Mouse (Mus musculus) CD8-positive naive resting alpha-beta T cell, adult 2 months (primary cell): ENCODE data around the gene Hist2h2aa2.
"Not testable (repeated sequence)": the region's sequence is repeated elsewhere in the genome, so short reads cannot be mapped to it uniquely, and the experiment has no call there.

ENCODE experiments used
- DNase-seq, 2 experiments: peaks; one replicate each; pipeline ENCODE4 v3.0.0; 2022; ENCODE audit warnings: low read depth in 2 of 2, low spot score in 2 of 2

Gene Hist2h2aa2

GRCm38 (mm10) chr3:96239949-96240798 is at the start of gene Hist2h2aa2:
Hist2h2aa2 (minus strand) TSS chr3:96240276.
- DNase-seq, result peak; percentile 81 to 82

GRCm38 (mm10) chr3:96289201-96289600 is 49.1 kb upstream of the Hist2h2aa2 start:
- DNase-seq, result no peak

- DNase-seq, result not testable (repeated sequence)
Observed at GRCm38 (mm10) chr3:96287334-96287733, 47.3 kb upstream of the Hist2h2aa2 start.

GRCm38 (mm10) chr3:96284457-96284856 is 44.4 kb upstream of the Hist2h2aa2 start:
- DNase-seq, result no peak

GRCm38 (mm10) chr3:96280660-96281059 is 40.6 kb upstream of the Hist2h2aa2 start:
- DNase-seq, result no peak

- peak; percentile 92 to 97 for DNase-seq
Observed at GRCm38 (mm10) chr3:96277800-96278624, 37.9 kb upstream of the Hist2h2aa2 start.

- peak; percentile 53 to 78 for DNase-seq
Observed at GRCm38 (mm10) chr3:96277428-96277799, 37.3 kb upstream of the Hist2h2aa2 start.

- peak; percentile 34 to 58 for DNase-seq
Observed at GRCm38 (mm10) chr3:96273591-96274465, 33.8 kb upstream of the Hist2h2aa2 start.

GRCm38 (mm10) chr3:96269511-96270474 is 29.7 kb upstream of the Hist2h2aa2 start, which contains the start of gene Hist2h2bb:
Hist2h2bb (plus strand) TSS chr3:96269752.
- DNase-seq, result peak; percentile 70 to 78

- DNase-seq, result peak in 1 of 2 experiments; percentile 23
Observed at GRCm38 (mm10) chr3:96268776-96269378, 28.8 kb upstream of the Hist2h2aa2 start.

GRCm38 (mm10) chr3:96268051-96268775 is 28.1 kb upstream of the Hist2h2aa2 start, which contains the start of gene Hist2h3b:
Hist2h3b (plus strand) TSS chr3:96268654.
- DNase-seq, result peak; percentile 28 to 42

GRCm38 (mm10) chr3:96267541-96267940 is 27.5 kb upstream of the Hist2h2aa2 start:
- no peak for DNase-seq

GRCm38 (mm10) chr3:96266132-96266710 is 26.1 kb upstream of the Hist2h2aa2 start:
- no peak for DNase-seq

GRCm38 (mm10) chr3:96264404-96264949 is 24.4 kb upstream of the Hist2h2aa2 start:
- no peak for DNase-seq

GRCm38 (mm10) chr3:96263558-96264403 is 23.7 kb upstream of the Hist2h2aa2 start:
- peak in 1 of 2 experiments; percentile 44 for DNase-seq

- peak; percentile 91 to 96 for DNase-seq
Observed at GRCm38 (mm10) chr3:96262979-96263550, 23.0 kb upstream of the Hist2h2aa2 start, which contains the start of gene Hist2h4. Hist2h4 (minus strand) TSS chr3:96263311.
